34 mouse cellular contexts compared by ENCODE assay signal in the genomic region with DNA sequence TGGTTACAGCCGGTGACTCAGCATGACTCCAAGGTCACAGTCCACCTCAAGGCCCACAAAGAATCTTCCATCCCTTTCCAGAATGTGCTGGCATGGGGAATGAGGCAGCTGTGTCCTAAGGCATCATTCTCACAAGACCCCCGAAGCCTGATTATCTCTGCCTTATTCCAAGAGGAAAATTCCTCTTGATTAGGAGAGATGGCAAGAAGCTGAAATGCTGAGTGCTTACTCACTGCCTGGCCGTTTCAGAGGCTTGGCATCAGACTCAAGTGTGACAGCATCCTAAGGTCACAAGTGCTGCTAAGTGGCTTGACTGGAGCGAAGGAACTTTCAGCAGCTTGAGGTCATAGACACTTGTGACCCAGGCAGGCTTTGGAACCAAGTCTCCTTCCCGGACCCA. TPM values are rescaled to one million over a fixed set of nuclear protein-coding genes. Genes with fewer than 3 reads are reported as not detected.
DNase-seq lines count a peak whose midpoint lies in the region; ATAC-seq and TF ChIP-seq lines count a peak whose summit lies in the region.
"Had no signal": no experiment of that assay in that cellular context is flagged by ENCODE, and none has a peak within 500 bp of the region (broad histone marks: within the 10 kb centered on the region; RNA-seq: fewer than 3 reads in every experiment).

No protein-coding gene starts in this region.

- no peaks in the 10 kb centered on the region for H3K4me1 ChIP-seq in testis, adult 2 months (ENCODE audit: control insufficient read depth, insufficient read depth, low read length)
- H3K4me1 ChIP-seq in liver, embryonic 12.5 days, result no peaks in the 10 kb centered on the region
- H3K4me1 ChIP-seq: embryonic facial prominence, embryonic 13.5 days; forebrain, embryonic 15.5 days; heart, embryonic 12.5 days; heart, embryonic 15.5 days; hindbrain, embryonic 13.5 days; intestine, embryonic 15.5 days had no signal

- H3K4me3 ChIP-seq in testis, adult 2 months (ENCODE audit: control insufficient read depth, low read depth, low read length), result peak overlapping the region; percentile 10
- H3K4me3 ChIP-seq in liver, embryonic 12.5 days, result no peak overlapping the region
- H3K4me3 ChIP-seq: embryonic facial prominence, embryonic 10.5 days; embryonic facial prominence, embryonic 13.5 days; erythroblast, embryonic 14.5 days; forebrain, embryonic 12.5 days; forebrain, embryonic 15.5 days; heart, embryonic 12.5 days; heart, embryonic 15.5 days; hindbrain, embryonic 10.5 days; hindbrain, embryonic 13.5 days; intestine, embryonic 15.5 days had no signal

- no peak overlapping the region for H3K27ac ChIP-seq in testis, adult 2 months (ENCODE audit: control insufficient read depth, insufficient read depth, low read depth, low read length)
- no peak overlapping the region for H3K27ac ChIP-seq in liver, embryonic 12.5 days
- H3K27ac ChIP-seq: embryonic facial prominence, embryonic 10.5 days; embryonic facial prominence, embryonic 13.5 days; forebrain, embryonic 12.5 days; forebrain, embryonic 15.5 days; heart, embryonic 15.5 days; hindbrain, embryonic 10.5 days; hindbrain, embryonic 13.5 days; intestine, embryonic 15.5 days had no signal

- DNase-seq in adrenal gland, adult (ENCODE audit: inconsistent age in 2 of 2, low spot score in 1 of 2), result peak; percentile 23 to 75
- no peak for DNase-seq in adrenal gland, postnatal 25 days
- DNase-seq in testis, postnatal 14 days (ENCODE audit: low spot score), result no peak
- peak; percentile 5 for DNase-seq in adipocyte (ENCODE audit: low spot score)
- DNase-seq in skeletal muscle tissue, adult 2 months (ENCODE audit: low read depth, low spot score), result peak; percentile 21
- no peak for DNase-seq in cerebellum, adult 11 months
- DNase-seq: cerebellum, adult 2 months; cerebellum, adult 9-11 months; cerebellum, postnatal 25 days; embryo, embryonic 11 days; gastrocnemius, postnatal 25 days; heart, adult 18-20 months; heart, postnatal 10 days; heart, postnatal 36 days; kidney, adult 18-20 months had no signal

- H3K27me3 ChIP-seq in testis, adult 2 months (ENCODE audit: control insufficient read depth, insufficient read depth, low read length), result no peaks in the 10 kb centered on the region
- H3K27me3 ChIP-seq in liver, embryonic 12.5 days (replicated peaks), result no peaks in the 10 kb centered on the region
- H3K27me3 ChIP-seq: embryonic facial prominence, embryonic 13.5 days; forebrain, embryonic 12.5 days; forebrain, embryonic 15.5 days; heart, embryonic 12.5 days; heart, embryonic 15.5 days; intestine, embryonic 15.5 days had no signal

- ATAC-seq in liver, embryonic 12.5 days, result no peak
- ATAC-seq: CD4-positive, CD25-positive, alpha-beta regulatory T cell, adult 4 months; forebrain, embryonic 15.5 days; hindbrain, embryonic 16.5 days; intestine, embryonic 15.5 days; Patski had no signal

- TF ChIP-seq CTCF in testis, adult 2 months (IDR thresholded peaks at IDR 0.05; ENCODE audit: control insufficient read depth, insufficient read depth, insufficient replicate concordance, low read depth, low read length), result no peak

- 64% methylated on average over 5 of the region's 5 CpGs for WGBS in liver, embryonic 12.5 days (ENCODE audit: insufficient replicate concordance)

- H3K36me3 ChIP-seq in testis, adult 2 months (ENCODE audit: control insufficient read depth, insufficient read depth, low read length), result no peaks in the 10 kb centered on the region
- H3K36me3 ChIP-seq in liver, embryonic 12.5 days, result no peaks in the 10 kb centered on the region
- H3K36me3 ChIP-seq: embryonic facial prominence, embryonic 10.5 days; embryonic facial prominence, embryonic 13.5 days; forebrain, embryonic 12.5 days; forebrain, embryonic 15.5 days; heart, embryonic 12.5 days; heart, embryonic 15.5 days; hindbrain, embryonic 10.5 days; hindbrain, embryonic 13.5 days; intestine, embryonic 15.5 days had no signal

- H3K9ac ChIP-seq in liver, embryonic 12.5 days, result no peak overlapping the region
- H3K9ac ChIP-seq: embryonic facial prominence, embryonic 13.5 days; forebrain, embryonic 12.5 days; forebrain, embryonic 15.5 days; heart, embryonic 12.5 days; heart, embryonic 15.5 days; hindbrain, embryonic 13.5 days; intestine, embryonic 15.5 days had no signal

- H3K9me3 ChIP-seq in liver, embryonic 12.5 days (replicated peaks), result no peaks in the 10 kb centered on the region
- H3K9me3 ChIP-seq: embryonic facial prominence, embryonic 10.5 days; embryonic facial prominence, embryonic 13.5 days; forebrain, embryonic 12.5 days; forebrain, embryonic 15.5 days; heart, embryonic 12.5 days; heart, embryonic 15.5 days; hindbrain, embryonic 10.5 days; hindbrain, embryonic 13.5 days; intestine, embryonic 15.5 days had no signal

- H3K4me2 ChIP-seq in liver, embryonic 12.5 days, result no peak overlapping the region
- H3K4me2 ChIP-seq: embryonic facial prominence, embryonic 13.5 days; forebrain, embryonic 12.5 days; forebrain, embryonic 15.5 days; heart, embryonic 12.5 days; heart, embryonic 15.5 days; hindbrain, embryonic 13.5 days; intestine, embryonic 15.5 days had no signal

- no peak for TF ChIP-seq POLR2A in testis, adult 2 months (IDR thresholded peaks at IDR 0.05; ENCODE audit: control insufficient read depth, low read depth, low read length)

RNA-seq across cellular contexts. Expression of a gene that starts 16.2 kb away (rescaled TPM):
- total RNA-seq in adrenal gland, postnatal 25 days (2021), result not detected in 2 replicates
- polyA plus RNA-seq in testis, adult 2 months (2012; rRNA removed), result 0.30 and 0.45 TPM in 2 replicates
- not detected in 2 replicates for polyA plus RNA-seq in liver, embryonic 12.5 days (2016; fragmentation: Nextera tagmentation; extraction: Ambion mirVana)
- total RNA-seq: gastrocnemius, adult 8-10 months; gastrocnemius, postnatal 25 days; heart, adult 18-20 months; heart, postnatal 10 days; heart, postnatal 36 days; MEL had no signal
- polyA plus RNA-seq: C2C12; CD4-positive, CD25-positive, alpha-beta regulatory T cell, adult 4 months; cerebellum, adult 2 months; cortical plate, adult 2 months; embryonic facial prominence, embryonic 10.5 days; embryonic facial prominence, embryonic 13.5 days; erythroblast, embryonic 14.5 days; forebrain, embryonic 12.5 days; forebrain, embryonic 15.5 days; heart, embryonic 12.5 days; heart, embryonic 15.5 days; hindbrain, embryonic 10.5 days; hindbrain, embryonic 13.5 days; hindbrain, embryonic 16.5 days; intestine, embryonic 15.5 days had no signal

Comparison
In these comparisons a context has a peak if more than half of its experiments do, and no peak if none do; other contexts are left out.
1. DNase-seq: peak in adrenal gland, adult (2 of 2), adipocyte (single experiment) and skeletal muscle tissue, adult 2 months (single experiment); none in adrenal gland, postnatal 25 days (single experiment), testis, postnatal 14 days (single experiment) and cerebellum, adult 11 months (single experiment).